Mouse (Mus musculus): Measurements from ENCODE around the gene Guk1. TPM values are rescaled to one million over a fixed set of nuclear protein-coding genes. Genes with fewer than 3 reads are reported as not detected.

Guk1 gene
- polyA plus RNA-seq, 1 experiment from 2014 or later: 114 TPM

GRCm38 (mm10) chr11:59161398-59161797, 30.6 kb downstream of the Guk1 start:
- H3K27ac ChIP-seq (replicated peaks): peak overlapping the region; percentile 100
- no peaks in the 10 kb centered on the region for H3K9me3 ChIP-seq
- no peak overlapping the region for H3K4me3 ChIP-seq
- no peak for ATAC-seq (ENCODE audit: extremely low read depth, insufficient number of reproducible peaks, low FRiP score, low TSS enrichment)
- no peak overlapping the region for H3K4me2 ChIP-seq
- peak overlapping the region; percentile 47; the same call in 1 of the 2 replicates for H3K9ac ChIP-seq
- H3K27me3 ChIP-seq (replicated peaks): no peaks in the 10 kb centered on the region
- H3K36me3 ChIP-seq: peaks cover 33% of the 10 kb centered on the region
- peaks cover 45% of the 10 kb centered on the region for H3K4me1 ChIP-seq
- 30% methylated on average over 5 of the region's 5 CpGs for WGBS

- H3K27me3 ChIP-seq (replicated peaks): no peaks in the 10 kb centered on the region
- peaks cover 46% of the 10 kb centered on the region for H3K36me3 ChIP-seq
- no peak overlapping the region for H3K27ac ChIP-seq (replicated peaks)
- peaks cover 33% of the 10 kb centered on the region for H3K4me1 ChIP-seq
- no peak overlapping the region for H3K4me2 ChIP-seq
- no peak overlapping the region for H3K9ac ChIP-seq
- no peak overlapping the region for H3K4me3 ChIP-seq
- no peak for ATAC-seq (ENCODE audit: extremely low read depth, insufficient number of reproducible peaks, low FRiP score, low TSS enrichment)
- no peaks in the 10 kb centered on the region for H3K9me3 ChIP-seq
- WGBS: 86% methylated on average over 4 of the region's 4 CpGs
Measured at GRCm38 (mm10) chr11:59159558-59159957, 32.5 kb downstream of the Guk1 start.

GRCm38 (mm10) chr11:59159099-59159498, 32.9 kb downstream of the Guk1 start:
- 90% methylated on average over 13 of the region's 13 CpGs for WGBS
- peaks cover 46% of the 10 kb centered on the region for H3K36me3 ChIP-seq
- no peak overlapping the region for H3K4me2 ChIP-seq
- no peak for ATAC-seq (ENCODE audit: extremely low read depth, insufficient number of reproducible peaks, low FRiP score, low TSS enrichment)
- H3K9me3 ChIP-seq: no peaks in the 10 kb centered on the region
- H3K4me1 ChIP-seq: peaks cover 33% of the 10 kb centered on the region
- no peak overlapping the region for H3K9ac ChIP-seq
- H3K4me3 ChIP-seq: no peak overlapping the region
- H3K27ac ChIP-seq (replicated peaks): no peak overlapping the region
- H3K27me3 ChIP-seq (replicated peaks): no peaks in the 10 kb centered on the region

GRCm38 (mm10) chr11:59155900-59156299, 36.1 kb downstream of the Guk1 start:
- 91% methylated on average over 5 of the region's 5 CpGs for WGBS
- Histone ChIP-seq H3K36me3 (peaks cover 46% of the 10 kb centered on the region), H3K9me3 (no peaks in the 10 kb centered on the region), H3K9ac (no peak overlapping the region), H3K4me2 (no peak overlapping the region), H3K27me3 (replicated peaks) (no peaks in the 10 kb centered on the region), H3K27ac (replicated peaks) (no peak overlapping the region), H3K4me3 (no peak overlapping the region), H3K4me1 (peaks cover 15% of the 10 kb centered on the region)
- no peak for ATAC-seq (ENCODE audit: extremely low read depth, insufficient number of reproducible peaks, low FRiP score, low TSS enrichment)

- Histone ChIP-seq H3K4me3 (no peak overlapping the region), H3K9me3 (no peaks in the 10 kb centered on the region), H3K36me3 (peaks cover 38% of the 10 kb centered on the region), H3K27ac (replicated peaks) (peak overlapping the region; percentile 72), H3K4me2 (no peak overlapping the region), H3K27me3 (replicated peaks) (no peaks in the 10 kb centered on the region), H3K4me1 (peaks cover 15% of the 10 kb centered on the region), H3K9ac (peak overlapping the region; percentile 56; the same call in 1 of the 2 replicates)
- WGBS: 63% methylated on average over 7 of the region's 7 CpGs
- ATAC-seq (ENCODE audit: extremely low read depth, insufficient number of reproducible peaks, low FRiP score, low TSS enrichment): no peak
Measured at GRCm38 (mm10) chr11:59154220-59154619, 37.8 kb downstream of the Guk1 start.

- Histone ChIP-seq H3K27me3 (replicated peaks) (no peaks in the 10 kb centered on the region), H3K4me1 (peaks cover 15% of the 10 kb centered on the region), H3K27ac (replicated peaks) (no peak overlapping the region), H3K9ac (no peak overlapping the region), H3K36me3 (peaks cover 16% of the 10 kb centered on the region), H3K4me2 (no peak overlapping the region), H3K4me3 (no peak overlapping the region), H3K9me3 (no peaks in the 10 kb centered on the region)
- WGBS: 36% methylated on average over 3 of the region's 3 CpGs
- no peak for ATAC-seq (ENCODE audit: extremely low read depth, insufficient number of reproducible peaks, low FRiP score, low TSS enrichment)
Measured at GRCm38 (mm10) chr11:59151729-59152128, 40.3 kb downstream of the Guk1 start.

GRCm38 (mm10) chr11:59149302-59149701, 42.7 kb downstream of the Guk1 start:
- ATAC-seq (ENCODE audit: extremely low read depth, insufficient number of reproducible peaks, low FRiP score, low TSS enrichment): no peak
- peaks cover 10% of the 10 kb centered on the region for H3K4me1 ChIP-seq
- H3K4me2 ChIP-seq: no peak overlapping the region
- H3K9ac ChIP-seq: no peak overlapping the region
- H3K36me3 ChIP-seq: no peaks in the 10 kb centered on the region
- 66% methylated on average over 3 of the region's 3 CpGs for WGBS
- H3K9me3 ChIP-seq: no peaks in the 10 kb centered on the region
- no peak overlapping the region for H3K27ac ChIP-seq (replicated peaks)
- no peak overlapping the region for H3K4me3 ChIP-seq
- no peaks in the 10 kb centered on the region for H3K27me3 ChIP-seq (replicated peaks)

GRCm38 (mm10) chr11:59142962-59143361, 49.0 kb downstream of the Guk1 start:
- Histone ChIP-seq H3K36me3 (no peaks in the 10 kb centered on the region), H3K9ac (no peak overlapping the region), H3K4me1 (peaks cover 28% of the 10 kb centered on the region), H3K27me3 (replicated peaks) (no peaks in the 10 kb centered on the region), H3K4me3 (no peak overlapping the region), H3K27ac (replicated peaks) (no peak overlapping the region), H3K4me2 (no peak overlapping the region), H3K9me3 (no peaks in the 10 kb centered on the region)
- ATAC-seq (ENCODE audit: extremely low read depth, insufficient number of reproducible peaks, low FRiP score, low TSS enrichment): no peak
- 79% methylated on average over 5 of the region's 5 CpGs for WGBS

- ATAC-seq (ENCODE audit: extremely low read depth, insufficient number of reproducible peaks, low FRiP score, low TSS enrichment): no peak
Measured at GRCm38 (mm10) chr11:59141772-59142370, 50.1 kb downstream of the Guk1 start.

GRCm38 (mm10) chr11:59138537-59139486, 53.2 kb downstream of the Guk1 start:
- peaks cover 14% of the 10 kb centered on the region for H3K36me3 ChIP-seq
- 0 out of 2 replicates have a peak, but pooled peaks have one; percentile 37 for ATAC-seq (ENCODE audit: extremely low read depth, insufficient number of reproducible peaks, low FRiP score, low TSS enrichment)
- H3K4me3 ChIP-seq: peak overlapping the region; percentile 50
- H3K27ac ChIP-seq (replicated peaks): peak overlapping the region; percentile 97
- H3K27me3 ChIP-seq (replicated peaks): peaks cover 40% of the 10 kb centered on the region
- peak overlapping the region; percentile 70 for H3K4me2 ChIP-seq
- H3K4me1 ChIP-seq: peaks cover 65% of the 10 kb centered on the region
- WGBS: 24% methylated on average over 19 of the region's 19 CpGs
- H3K9ac ChIP-seq: peak overlapping the region; percentile 86
- H3K9me3 ChIP-seq: no peaks in the 10 kb centered on the region

More at GRCm38 (mm10) chr11:59141772-59142370, 50.1 kb downstream of the Guk1 start:
- H3K4me3 ChIP-seq: peak overlapping the region; percentile 24
- H3K4me2 ChIP-seq: peak overlapping the region; percentile 65
- H3K4me1 ChIP-seq: peaks cover 39% of the 10 kb centered on the region
- WGBS: 6% methylated on average over 14 of the region's 14 CpGs
- peak overlapping the region; percentile 71 for H3K9ac ChIP-seq
- peaks cover 9% of the 10 kb centered on the region for H3K27me3 ChIP-seq (replicated peaks)
- no peaks in the 10 kb centered on the region for H3K36me3 ChIP-seq
- peak overlapping the region; percentile 50 for H3K27ac ChIP-seq (replicated peaks)
- no peaks in the 10 kb centered on the region for H3K9me3 ChIP-seq

GRCm38 (mm10) chr11:59136994-59137706, 54.9 kb downstream of the Guk1 start:
- no peaks in the 10 kb centered on the region for H3K9me3 ChIP-seq
- H3K4me3 ChIP-seq: peak overlapping the region; percentile 50
- H3K36me3 ChIP-seq: peaks cover 30% of the 10 kb centered on the region
- peak overlapping the region; percentile 70 for H3K4me2 ChIP-seq
- peaks cover 57% of the 10 kb centered on the region for H3K27me3 ChIP-seq (replicated peaks)
- H3K4me1 ChIP-seq: peaks cover 63% of the 10 kb centered on the region
- 51% methylated on average over 12 of the region's 12 CpGs for WGBS
- peak overlapping the region; percentile 97 for H3K27ac ChIP-seq (replicated peaks)
- no peak for ATAC-seq (ENCODE audit: extremely low read depth, insufficient number of reproducible peaks, low FRiP score, low TSS enrichment)
- peak overlapping the region; percentile 86 for H3K9ac ChIP-seq
